Comparison of ENCODE assay signal across 8 mouse cellular contexts in genomic region chr8:79355721-79356434, GRCm38 (mm10). TPM values are rescaled to one million over a fixed set of nuclear protein-coding genes. Genes with fewer than 3 reads are reported as not detected.
A peak's percentile ranks its signal among the peaks of the same experiment; 100 is the strongest.
DNase-seq lines count a peak whose midpoint lies in the region; ATAC-seq and TF ChIP-seq lines count a peak whose summit lies in the region.

No protein-coding gene starts in this region.

- H3K9me3 ChIP-seq in embryonic facial prominence, embryonic 12.5 days: no peaks in the 10 kb centered on the region
- no peaks in the 10 kb centered on the region for H3K9me3 ChIP-seq in intestine, embryonic 15.5 days
- no peaks in the 10 kb centered on the region for H3K9me3 ChIP-seq in neural tube, embryonic 14.5 days (ENCODE audit: control insufficient read depth, low read length)

- 0 out of 2 replicates have a peak overlapping the region, but pooled peaks have one; percentile 19 for H3K9ac ChIP-seq in embryonic facial prominence, embryonic 12.5 days
- 0 out of 2 replicates have a peak overlapping the region, but pooled peaks have one; percentile 5 for H3K9ac ChIP-seq in intestine, embryonic 15.5 days
- H3K9ac ChIP-seq in neural tube, embryonic 14.5 days (replicated peaks; ENCODE audit: low read depth, low read length): no peak overlapping the region

- peaks cover 43% of the 10 kb centered on the region for H3K36me3 ChIP-seq in embryonic facial prominence, embryonic 12.5 days
- H3K36me3 ChIP-seq in intestine, embryonic 15.5 days: peaks cover 7% of the 10 kb centered on the region; the same call in 1 of the 2 replicates
- peaks cover 5% of the 10 kb centered on the region for H3K36me3 ChIP-seq in neural tube, embryonic 14.5 days (ENCODE audit: control insufficient read depth, insufficient read depth, low read length)
- no peaks in the 10 kb centered on the region for H3K36me3 ChIP-seq in kidney, adult 2 months (ENCODE audit: control insufficient read depth, insufficient read depth, low read length)

- H3K27me3 ChIP-seq in embryonic facial prominence, embryonic 12.5 days: no peaks in the 10 kb centered on the region
- H3K27me3 ChIP-seq in intestine, embryonic 15.5 days (replicated peaks): no peaks in the 10 kb centered on the region
- no peaks in the 10 kb centered on the region for H3K27me3 ChIP-seq in neural tube, embryonic 14.5 days (ENCODE audit: control insufficient read depth, insufficient read depth, low read length)
- H3K27me3 ChIP-seq in kidney, adult 2 months (replicated peaks; ENCODE audit: control insufficient read depth, insufficient read depth, low read length): no peaks in the 10 kb centered on the region

- WGBS in embryonic facial prominence, embryonic 12.5 days: 32% methylated on average over 16 of the region's 16 CpGs
- WGBS in intestine, embryonic 15.5 days: 47% methylated on average over 16 of the region's 16 CpGs
- 38% methylated on average over 16 of the region's 16 CpGs for WGBS in neural tube, embryonic 14.5 days
- 70% methylated on average over 16 of the region's 16 CpGs for WGBS in kidney, adult 2 months

- peak overlapping the region; percentile 65 for H3K27ac ChIP-seq in embryonic facial prominence, embryonic 12.5 days
- peak overlapping the region; percentile 73 for H3K27ac ChIP-seq in intestine, embryonic 15.5 days
- H3K27ac ChIP-seq in neural tube, embryonic 14.5 days (ENCODE audit: low read depth, low read length): no peak overlapping the region
- no peak overlapping the region for H3K27ac ChIP-seq in kidney, adult 2 months (ENCODE audit: insufficient read depth, low read depth, low read length)

- peak; percentile 30 for DNase-seq in gastrocnemius, postnatal 10 days
- no peak for DNase-seq in gastrocnemius, adult 8-10 months (ENCODE audit: low spot score in 2 of 2)
- DNase-seq in T-cell, adult 2 months (ENCODE audit: low spot score): no peak
- no peak for DNase-seq in kidney, adult 2 months
- no peak for DNase-seq in left cerebral cortex, adult 18-20 months (ENCODE audit: low spot score in 2 of 2)

- H3K4me3 ChIP-seq in embryonic facial prominence, embryonic 12.5 days: no peak overlapping the region
- no peak overlapping the region for H3K4me3 ChIP-seq in intestine, embryonic 15.5 days (replicated peaks)
- H3K4me3 ChIP-seq in neural tube, embryonic 14.5 days (ENCODE audit: low read depth, low read length): no peak overlapping the region
- H3K4me3 ChIP-seq in kidney, adult 2 months (ENCODE audit: insufficient read depth, low read depth, low read length): no peak overlapping the region

- peaks cover 27% of the 10 kb centered on the region for H3K4me1 ChIP-seq in embryonic facial prominence, embryonic 12.5 days
- peaks cover 27% of the 10 kb centered on the region for H3K4me1 ChIP-seq in intestine, embryonic 15.5 days (replicated peaks)
- 0 out of 2 replicates have a peak, but pooled peaks cover 7% of the 10 kb centered on the region for H3K4me1 ChIP-seq in neural tube, embryonic 14.5 days (ENCODE audit: control insufficient read depth, insufficient read depth, low read length)
- peaks cover 6% of the 10 kb centered on the region; the same call in 1 of the 2 replicates for H3K4me1 ChIP-seq in kidney, adult 2 months (ENCODE audit: control insufficient read depth, insufficient read depth, low read length)

- peak overlapping the region; percentile 15; the same call in 1 of the 2 replicates for H3K4me2 ChIP-seq in embryonic facial prominence, embryonic 12.5 days (replicated peaks)
- H3K4me2 ChIP-seq in intestine, embryonic 15.5 days (replicated peaks): no peak overlapping the region
- no peak overlapping the region for H3K4me2 ChIP-seq in neural tube, embryonic 14.5 days (ENCODE audit: low read depth, low read length)

- no peak for TF ChIP-seq CTCF in kidney, adult 2 months (conservative IDR thresholded peaks at IDR 0.05; ENCODE audit: insufficient read depth, insufficient read length, low read depth, low read length)

- no peak for TF ChIP-seq POLR2A in kidney, adult 2 months (IDR thresholded peaks at IDR 0.05; ENCODE audit: low read depth, low read length)

- peak; percentile 74; the same call in 1 of the 2 replicates for ATAC-seq in embryonic facial prominence, embryonic 12.5 days (ENCODE audit: insufficient number of reproducible peaks, insufficient read depth, low FRiP score, low TSS enrichment)
- ATAC-seq in intestine, embryonic 15.5 days: peak; percentile 26
- ATAC-seq in neural tube, embryonic 14.5 days (ENCODE audit: low read depth): peak; percentile 29; the same call in 1 of the 2 replicates

RNA-seq across cellular contexts. Expression of gene Smad1, which starts 43.4 kb away (rescaled TPM):
- total RNA-seq in gastrocnemius, postnatal 10 days (2021): 10 to 100 TPM; 34.2 to 38.3 TPM
- total RNA-seq in gastrocnemius, adult 8-10 months (2022): 10 to 100 TPM in 1 of 4 experiments, 1 to 10 TPM in 3; 7.5 to 10.3 (median 8.8) TPM
- polyA plus RNA-seq in embryonic facial prominence, embryonic 12.5 days (2016; fragmentation: Nextera tagmentation; extraction: Ambion mirVana): 57.5 and 64.8 TPM in 2 replicates
- 37.6 and 39.9 TPM in 2 replicates for polyA plus RNA-seq in intestine, embryonic 15.5 days (2015; fragmentation: Nextera tagmentation; extraction: Ambion mirVana)
- 73.5 and 92.4 TPM in 2 replicates for polyA plus RNA-seq in neural tube, embryonic 14.5 days (2014; fragmentation: Nextera tagmentation; extraction: Ambion mirVana)
- polyA plus RNA-seq in kidney, adult 2 months (2012; rRNA removed): 20.8 and 21.7 TPM in 2 replicates
- total RNA-seq in left cerebral cortex, adult 18-20 months (2021): 10 to 100 TPM; 31.2 to 32.3 TPM

Comparison
In these comparisons a context has a peak if more than half of its experiments do, and no peak if none do; other contexts are left out.
1. H3K27ac ChIP-seq: peak in embryonic facial prominence, embryonic 12.5 days (single experiment) and intestine, embryonic 15.5 days (single experiment); none in neural tube, embryonic 14.5 days (single experiment) and kidney, adult 2 months (single experiment).
2. Peak in every context shown above with its lines, with median percentiles within 50 percentile points of each other: ATAC-seq.